Mouse (Mus musculus): ENCODE measurements around the gene Sema6c. TPM values are rescaled to one million over a fixed set of nuclear protein-coding genes. Genes with fewer than 3 reads are reported as not detected.
"Not testable (repeated sequence)": the region's sequence is repeated elsewhere in the genome, so short reads cannot be mapped to it uniquely, and the experiment has no call there.

The Sema6c gene
- total RNA-seq (2017): 0.64 and 4.6 TPM in 2 replicates

GRCm38 (mm10) chr3:95159987-95160963, at the start of gene Sema6c:
TSS of gene Sema6c (plus strand) at chr3:95160457.
- ATAC-seq (replicated peaks; ENCODE audit: low read depth, poor library complexity, severe bottlenecking): peak; percentile 97

- ATAC-seq (replicated peaks; ENCODE audit: low read depth, poor library complexity, severe bottlenecking): peak; percentile 88
These were observed 49.1 kb upstream of the Sema6c start, which contains the start of gene Vps72 for GRCm38 (mm10) chr3:95110911-95111726. TSS of gene Vps72 (plus strand) at chr3:95111022.

GRCm38 (mm10) chr3:95112760-95113159, 47.5 kb upstream of the Sema6c start:
- ATAC-seq (replicated peaks; ENCODE audit: low read depth, poor library complexity, severe bottlenecking): no peak

GRCm38 (mm10) chr3:95117751-95118150, 42.5 kb upstream of the Sema6c start:
- ATAC-seq (replicated peaks; ENCODE audit: low read depth, poor library complexity, severe bottlenecking): no peak

GRCm38 (mm10) chr3:95121580-95121979, 38.7 kb upstream of the Sema6c start:
- ATAC-seq (replicated peaks; ENCODE audit: low read depth, poor library complexity, severe bottlenecking): no peak

GRCm38 (mm10) chr3:95124246-95124645, 36.0 kb upstream of the Sema6c start, which contains the start of gene Tmod4:
TSS of gene Tmod4 (plus strand) at chr3:95124476.
- ATAC-seq (replicated peaks; ENCODE audit: low read depth, poor library complexity, severe bottlenecking): peak; percentile 81

- no peak for ATAC-seq (replicated peaks; ENCODE audit: low read depth, poor library complexity, severe bottlenecking)
These were observed 35.3 kb upstream of the Sema6c start for GRCm38 (mm10) chr3:95124972-95125371.

GRCm38 (mm10) chr3:95129226-95129651, 31.0 kb upstream of the Sema6c start:
- no peak for ATAC-seq (replicated peaks; ENCODE audit: low read depth, poor library complexity, severe bottlenecking)

- no peak for ATAC-seq (replicated peaks; ENCODE audit: low read depth, poor library complexity, severe bottlenecking)
These were observed 30.2 kb upstream of the Sema6c start for GRCm38 (mm10) chr3:95130081-95130480.

- not testable (repeated sequence) for ATAC-seq (replicated peaks; ENCODE audit: low read depth, poor library complexity, severe bottlenecking)
These were observed 27.9 kb upstream of the Sema6c start for GRCm38 (mm10) chr3:95132389-95132788.

GRCm38 (mm10) chr3:95133176-95133575, 27.1 kb upstream of the Sema6c start:
- ATAC-seq (replicated peaks; ENCODE audit: low read depth, poor library complexity, severe bottlenecking): no peak

GRCm38 (mm10) chr3:95133680-95134101, 26.6 kb upstream of the Sema6c start, which contains the start of the genes Scnm1 and Lysmd1:
TSS of gene Scnm1 (minus strand) at chr3:95134011.
TSS of gene Lysmd1 (plus strand) at chr3:95134088.
- peak; percentile 82 for ATAC-seq (replicated peaks; ENCODE audit: low read depth, poor library complexity, severe bottlenecking)

- not testable (repeated sequence) for ATAC-seq (replicated peaks; ENCODE audit: low read depth, poor library complexity, severe bottlenecking)
These were observed 26.1 kb upstream of the Sema6c start for GRCm38 (mm10) chr3:95134133-95134532.

- peak; percentile 33 for ATAC-seq (replicated peaks; ENCODE audit: low read depth, poor library complexity, severe bottlenecking)
These were observed 25.2 kb upstream of the Sema6c start for GRCm38 (mm10) chr3:95135023-95135422.

- ATAC-seq (replicated peaks; ENCODE audit: low read depth, poor library complexity, severe bottlenecking): peak; percentile 51
These were observed 24.7 kb upstream of the Sema6c start for GRCm38 (mm10) chr3:95135433-95136052.

GRCm38 (mm10) chr3:95136336-95136735, 23.9 kb upstream of the Sema6c start:
- peak; percentile 7; the same call in 1 of the 2 replicates for ATAC-seq (replicated peaks; ENCODE audit: low read depth, poor library complexity, severe bottlenecking)

GRCm38 (mm10) chr3:95139586-95140288, 20.5 kb upstream of the Sema6c start:
- no peak for ATAC-seq (replicated peaks; ENCODE audit: low read depth, poor library complexity, severe bottlenecking)

GRCm38 (mm10) chr3:95140289-95140595, 20.0 kb upstream of the Sema6c start:
- ATAC-seq (replicated peaks; ENCODE audit: low read depth, poor library complexity, severe bottlenecking): no peak

- ATAC-seq (replicated peaks; ENCODE audit: low read depth, poor library complexity, severe bottlenecking): no peak
These were observed 19.5 kb upstream of the Sema6c start for GRCm38 (mm10) chr3:95140795-95141194.

All from common myeloid progenitor, adult 5-6 weeks (primary cell).